Mouse (Mus musculus) midbrain, embryonic 13.5 days (tissue): ENCODE results near the gene Crk. TPM values are rescaled to one million over a fixed set of nuclear protein-coding genes. Genes with fewer than 3 reads are reported as not detected.

ENCODE experiments used
- ATAC-seq: fragments of 200-750 bp; cut with Nextera tagmentation; 2 replicates; pipeline ENCODE4 v1.8.0; 2017; ENCODE audit warnings: mild to moderate bottlenecking, moderate TSS enrichment, moderate library complexity
- H3K27ac ChIP-seq: fragments of 300-500 bp; sonication (generic); 2 replicates; pipeline ENCODE4 v1.5.1; 2015; ENCODE audit warnings: inconsistent platforms, mild to moderate bottlenecking, moderate library complexity
- H3K27me3 ChIP-seq: fragments of 300-500 bp; sonication (generic); 2 replicates; pipeline ENCODE4 v1.6.1; 2015; ENCODE audit warnings: mild to moderate bottlenecking, inconsistent platforms
- H3K36me3 ChIP-seq: fragments of 300-500 bp; sonication (generic); 2 replicates; pipeline ENCODE4 v1.6.1; 2015; ENCODE audit warnings: mild to moderate bottlenecking, inconsistent platforms
- H3K4me1 ChIP-seq: fragments of 300-500 bp; sonication (generic); replicated peaks from 2 replicates; pipeline ENCODE4 v1.6.1; 2015; ENCODE audit warnings: inconsistent platforms
- H3K4me2 ChIP-seq: fragments of 300-500 bp; sonication (generic); replicated peaks from 2 replicates; pipeline ENCODE4 v1.6.1; 2015; ENCODE audit warnings: moderate library complexity, mild to moderate bottlenecking, inconsistent platforms
- H3K4me3 ChIP-seq: fragments of 300-500 bp; sonication (generic); replicated peaks from 2 replicates; pipeline ENCODE4 v1.5.1; 2015; ENCODE audit warnings: mild to moderate bottlenecking, inconsistent platforms
- H3K9ac ChIP-seq: fragments of 300-500 bp; sonication (generic); replicated peaks from 2 replicates; pipeline ENCODE4 v1.6.1; 2015; ENCODE audit warnings: mild to moderate bottlenecking, inconsistent platforms
- H3K9me3 ChIP-seq: fragments of 300-500 bp; sonication (generic); 2 replicates; pipeline ENCODE4 v1.6.1; 2016; ENCODE audit warnings: mild to moderate bottlenecking, inconsistent platforms
- WGBS: fragments of 180-500 bp; shearing (Covaris S2); methylation state at CpG from one replicate; pipeline ENCODE4 v1.1.7; 2015; 5-methylcytosine and 5-hydroxymethylcytosine counted together
- polyA plus RNA-seq: library from polyadenylated mRNA; unstranded; fragments of >200 nt; fragmentation: Nextera tagmentation; extraction: Ambion mirVana; gene quantifications from 2 replicates; pipeline ENCODE4 v1.2.1, GENCODE M21; 2015

Gene Crk
- 129 and 130 TPM in 2 replicates for polyA plus RNA-seq

DNA sequence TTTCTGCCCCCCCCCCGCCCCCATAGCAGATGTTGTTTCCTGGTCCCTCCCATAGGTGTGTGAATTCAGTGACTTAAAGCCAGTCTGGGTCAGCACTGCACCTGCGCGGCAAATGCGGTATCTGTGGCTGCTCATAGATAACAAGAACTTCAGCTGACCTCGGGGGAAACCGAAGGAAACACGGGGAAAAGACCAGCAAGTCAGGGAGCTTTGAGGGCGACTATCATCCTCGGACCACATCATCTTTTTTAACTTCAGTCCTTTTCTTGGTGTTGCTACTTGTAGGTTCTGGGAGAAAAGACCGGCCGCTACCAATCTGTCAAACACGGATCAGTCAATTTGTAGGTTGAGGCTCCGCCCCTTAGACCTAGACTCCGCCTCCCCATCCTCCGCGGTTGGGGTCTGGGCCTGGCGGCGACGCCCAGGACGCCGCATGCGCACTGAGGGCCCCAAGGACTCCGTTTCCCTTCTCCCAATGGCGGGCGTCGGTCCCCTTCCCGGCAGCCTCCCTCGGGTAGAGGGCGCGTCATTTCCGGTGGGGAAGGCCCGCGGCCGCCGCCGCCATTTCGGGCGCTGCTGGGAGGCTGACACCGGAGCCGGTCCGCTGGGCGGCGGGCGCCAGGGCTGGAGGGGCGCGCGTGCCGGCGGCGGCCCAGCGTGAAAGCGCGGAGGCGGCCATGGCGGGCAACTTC, at the start of gene Crk:
Crk (plus strand) TSS at position 513 of the 692 bp plus-strand sequence.
- Histone ChIP-seq H3K27me3 (no peaks in the 10 kb centered on the region), H3K9ac (peak within 1 kb of the TSS; percentile 93), H3K4me3 (peak within 1 kb of the TSS; percentile 100), H3K27ac (peak within 1 kb of the TSS; percentile 93), H3K4me2 (peak within 1 kb of the TSS; percentile 93), H3K9me3 (no peaks in the 10 kb centered on the region), H3K4me1 (peaks cover 22% of the 10 kb centered on the region), H3K36me3 (peaks cover 11% of the 10 kb centered on the region)
- WGBS: under 1% methylated on average over 55 of the region's 55 CpGs
- peak; percentile 98 for ATAC-seq

DNA sequence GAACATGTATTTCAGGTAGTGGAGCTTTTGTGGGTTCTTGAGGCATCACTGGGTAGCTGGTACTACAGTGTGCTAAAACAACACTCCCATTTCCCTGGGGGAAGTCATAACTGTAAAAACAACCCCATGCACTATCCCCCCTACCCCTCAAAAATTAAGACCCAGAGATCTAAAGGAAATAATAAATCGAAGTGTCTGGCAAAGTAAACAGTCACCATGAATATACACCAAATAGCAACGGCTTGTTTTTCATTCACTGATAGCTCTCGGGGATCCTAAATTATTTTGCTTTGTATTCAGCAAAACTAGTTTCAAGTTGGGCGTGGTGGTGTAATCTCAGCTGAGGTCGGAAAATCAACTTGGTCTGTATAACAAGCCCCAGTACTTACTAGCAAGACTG, 49.0 kb upstream of the Crk start:
- Histone ChIP-seq H3K4me3 (peak overlapping the region; percentile 62), H3K4me2 (peak overlapping the region; percentile 81), H3K36me3 (peaks cover 46% of the 10 kb centered on the region), H3K27ac (peak overlapping the region; percentile 58; the same call in 1 of the 2 replicates), H3K4me1 (peaks cover 22% of the 10 kb centered on the region), H3K9me3 (no peaks in the 10 kb centered on the region), H3K27me3 (no peaks in the 10 kb centered on the region), H3K9ac (peak overlapping the region; percentile 70)
- no peak for ATAC-seq
- WGBS: 17% methylated on average over 5 of the region's 5 CpGs

DNA sequence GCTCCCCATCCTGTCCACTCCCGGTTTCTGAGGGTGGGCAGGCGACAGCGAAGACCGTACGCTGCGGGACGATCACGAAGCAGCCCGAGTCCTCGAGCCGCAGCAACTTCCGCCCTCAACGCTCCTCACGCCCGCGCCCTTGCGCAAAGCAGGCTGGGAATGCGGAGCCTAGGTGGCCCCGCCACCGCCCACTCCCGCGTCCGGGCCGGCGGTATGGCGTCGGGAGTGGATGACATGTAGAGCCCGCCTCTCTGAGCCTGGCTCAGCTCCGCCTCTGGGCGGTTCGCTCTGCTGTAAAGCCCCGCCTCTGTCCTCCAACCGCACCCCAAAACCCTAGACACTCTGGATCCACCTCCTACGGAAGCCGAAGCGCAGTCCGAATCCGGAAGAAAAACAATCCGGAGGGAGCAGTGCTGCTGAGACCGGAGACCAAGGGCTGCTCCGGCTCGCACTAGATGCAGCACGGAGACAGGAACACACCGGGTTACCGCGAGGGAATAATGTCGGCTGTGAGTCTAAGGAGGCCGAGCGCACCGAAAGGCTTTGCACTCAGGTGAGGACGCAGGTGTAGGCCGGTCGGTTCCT, 48.3 kb upstream of the Crk start, which contains the start of gene Inpp5k:
Inpp5k (plus strand) TSS at position 344 of the 585 bp plus-strand sequence.
- Histone ChIP-seq H3K9me3 (no peaks in the 10 kb centered on the region), H3K4me3 (peak within 1 kb of the TSS; percentile 62), H3K4me2 (peak within 1 kb of the TSS; percentile 81), H3K27me3 (no peaks in the 10 kb centered on the region), H3K27ac (peak within 1 kb of the TSS; percentile 58), H3K4me1 (peaks cover 22% of the 10 kb centered on the region), H3K36me3 (peaks cover 46% of the 10 kb centered on the region), H3K9ac (peak within 1 kb of the TSS; percentile 70)
- ATAC-seq: peak; percentile 100
- WGBS: under 1% methylated on average over 53 of the region's 53 CpGs

GRCm38 (mm10) chr11:75631561-75632225, 47.4 kb upstream of the Crk start:
- Histone ChIP-seq H3K27me3 (no peaks in the 10 kb centered on the region), H3K9ac (peak overlapping the region; percentile 70), H3K36me3 (peaks cover 46% of the 10 kb centered on the region), H3K4me1 (peaks cover 22% of the 10 kb centered on the region), H3K4me2 (peak overlapping the region; percentile 81), H3K9me3 (no peaks in the 10 kb centered on the region), H3K27ac (no peak overlapping the region), H3K4me3 (peak overlapping the region; percentile 62)
- no peak for ATAC-seq
- WGBS: 9% methylated on average over 13 of the region's 13 CpGs

DNA sequence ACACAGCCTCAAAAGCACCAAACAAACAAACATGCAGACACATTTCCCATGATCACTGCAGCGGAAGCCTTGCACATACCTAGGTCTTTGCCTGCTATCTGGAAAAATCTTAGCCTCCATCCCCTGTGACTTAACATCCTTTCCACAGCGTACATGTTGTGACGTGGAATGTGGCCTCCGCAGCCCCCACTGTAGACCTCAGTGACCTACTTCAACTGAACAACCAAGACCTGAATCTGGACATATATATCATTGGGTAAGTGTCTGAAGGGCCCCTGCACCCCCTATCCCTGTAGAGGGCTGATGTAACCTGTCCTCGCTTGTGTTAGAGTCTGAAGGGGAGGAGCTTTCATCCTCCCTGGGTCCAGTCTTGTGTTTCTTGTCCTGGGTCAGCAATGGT, 46.1 kb upstream of the Crk start:
- H3K36me3 ChIP-seq: peaks cover 48% of the 10 kb centered on the region
- H3K27ac ChIP-seq: no peak overlapping the region
- H3K9ac ChIP-seq: 0 out of 2 replicates have a peak overlapping the region, but pooled peaks have one; percentile 45
- H3K4me2 ChIP-seq: no peak overlapping the region
- no peak for ATAC-seq
- 97% methylated on average over 5 of the region's 5 CpGs for whole genome bisulfite sequencing
- H3K27me3 ChIP-seq: no peaks in the 10 kb centered on the region
- peaks cover 22% of the 10 kb centered on the region for H3K4me1 ChIP-seq
- no peak overlapping the region for H3K4me3 ChIP-seq
- no peaks in the 10 kb centered on the region for H3K9me3 ChIP-seq

DNA sequence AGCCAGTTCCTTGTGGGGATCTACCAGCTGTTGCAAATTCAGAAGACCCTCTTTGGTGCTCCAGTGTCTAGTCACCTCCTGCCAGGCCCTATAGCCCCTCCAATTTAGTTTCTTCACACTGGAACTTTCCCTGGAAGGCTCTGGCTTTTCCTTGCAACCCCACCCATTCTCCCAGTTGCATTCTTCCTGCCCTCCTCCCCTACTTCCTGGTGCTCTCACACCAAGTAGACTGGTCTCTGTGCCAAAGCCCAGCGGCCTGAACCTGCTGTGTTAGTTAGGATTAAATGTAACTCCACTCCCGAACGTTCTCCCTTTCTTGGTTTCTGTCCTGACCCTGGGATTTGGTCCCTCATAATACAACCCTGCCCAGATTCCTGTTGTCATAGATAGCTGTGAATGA, 44.3 kb upstream of the Crk start:
- Histone ChIP-seq H3K9me3 (no peaks in the 10 kb centered on the region), H3K4me1 (peaks cover 19% of the 10 kb centered on the region), H3K27me3 (no peaks in the 10 kb centered on the region), H3K4me3 (no peak overlapping the region), H3K9ac (no peak overlapping the region), H3K36me3 (peaks cover 45% of the 10 kb centered on the region), H3K4me2 (no peak overlapping the region), H3K27ac (no peak overlapping the region)
- ATAC-seq: no peak
- WGBS: 77% methylated on average over 3 of the region's 3 CpGs

DNA sequence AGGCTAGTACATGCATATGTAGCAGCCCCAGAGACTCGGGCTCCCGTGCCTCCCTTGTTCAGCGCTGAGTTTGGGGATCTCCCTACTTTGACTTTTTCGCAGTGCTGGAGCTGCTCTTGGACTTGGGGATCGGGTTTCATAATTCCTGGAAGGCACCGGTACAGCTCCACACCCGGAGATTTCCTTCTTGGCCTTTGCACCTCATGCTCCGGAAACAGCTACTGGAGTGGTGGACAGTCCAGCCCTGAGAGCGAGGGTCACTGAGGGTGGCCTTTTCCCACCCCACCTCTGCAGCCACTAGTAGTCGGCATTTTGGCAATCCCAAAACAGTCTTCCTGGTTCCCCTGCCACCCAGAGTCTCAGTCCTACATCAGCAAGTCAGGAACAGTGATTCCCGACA, 43.7 kb upstream of the Crk start:
- Histone ChIP-seq H3K27ac (no peak overlapping the region), H3K4me2 (no peak overlapping the region), H3K4me3 (no peak overlapping the region), H3K27me3 (no peaks in the 10 kb centered on the region), H3K36me3 (peaks cover 45% of the 10 kb centered on the region), H3K9ac (no peak overlapping the region), H3K4me1 (peaks cover 14% of the 10 kb centered on the region), H3K9me3 (no peaks in the 10 kb centered on the region)
- WGBS: 80% methylated on average over 11 of the region's 11 CpGs
- ATAC-seq: no peak

- H3K27ac ChIP-seq: no peak overlapping the region
- ATAC-seq: no peak
- H3K4me3 ChIP-seq: no peak overlapping the region
- H3K36me3 ChIP-seq: peaks cover 22% of the 10 kb centered on the region
- H3K9me3 ChIP-seq: no peaks in the 10 kb centered on the region
- H3K4me2 ChIP-seq: no peak overlapping the region
- no peak overlapping the region for H3K9ac ChIP-seq
- 93% methylated on average over 5 of the region's 5 CpGs for WGBS
- no peaks in the 10 kb centered on the region for H3K4me1 ChIP-seq
- H3K27me3 ChIP-seq: no peaks in the 10 kb centered on the region
These were observed 35.7 kb upstream of the Crk start for GRCm38 (mm10) chr11:75643323-75643722.

- Histone ChIP-seq H3K27ac (no peak overlapping the region), H3K9ac (no peak overlapping the region), H3K4me2 (no peak overlapping the region), H3K36me3 (peaks cover 22% of the 10 kb centered on the region), H3K4me3 (no peak overlapping the region), H3K4me1 (no peaks in the 10 kb centered on the region), H3K27me3 (no peaks in the 10 kb centered on the region), H3K9me3 (no peaks in the 10 kb centered on the region)
- no peak for ATAC-seq
- 85% methylated on average over 9 of the region's 9 CpGs for WGBS
These were observed 34.4 kb upstream of the Crk start for GRCm38 (mm10) chr11:75644684-75645083.

- Histone ChIP-seq H3K27ac (no peak overlapping the region), H3K9ac (no peak overlapping the region), H3K9me3 (no peaks in the 10 kb centered on the region), H3K27me3 (peaks cover 13% of the 10 kb centered on the region), H3K4me2 (no peak overlapping the region), H3K4me3 (no peak overlapping the region), H3K36me3 (peaks cover 13% of the 10 kb centered on the region), H3K4me1 (peaks cover 18% of the 10 kb centered on the region)
- 0 out of 2 replicates have a peak, but pooled peaks have one; percentile 15 for ATAC-seq
- 73% methylated on average over 6 of the region's 6 CpGs for WGBS
These were observed 31.3 kb upstream of the Crk start for GRCm38 (mm10) chr11:75647681-75648211.

- Histone ChIP-seq H3K27ac (no peak overlapping the region), H3K4me2 (no peak overlapping the region), H3K27me3 (peaks cover 27% of the 10 kb centered on the region), H3K4me3 (no peak overlapping the region), H3K9me3 (no peaks in the 10 kb centered on the region), H3K4me1 (peaks cover 29% of the 10 kb centered on the region), H3K36me3 (peaks cover 13% of the 10 kb centered on the region), H3K9ac (no peak overlapping the region)
- WGBS: 83% methylated on average over 4 of the region's 4 CpGs
- no peak for ATAC-seq
These were observed 29.9 kb upstream of the Crk start for GRCm38 (mm10) chr11:75649155-75649561.

DNA sequence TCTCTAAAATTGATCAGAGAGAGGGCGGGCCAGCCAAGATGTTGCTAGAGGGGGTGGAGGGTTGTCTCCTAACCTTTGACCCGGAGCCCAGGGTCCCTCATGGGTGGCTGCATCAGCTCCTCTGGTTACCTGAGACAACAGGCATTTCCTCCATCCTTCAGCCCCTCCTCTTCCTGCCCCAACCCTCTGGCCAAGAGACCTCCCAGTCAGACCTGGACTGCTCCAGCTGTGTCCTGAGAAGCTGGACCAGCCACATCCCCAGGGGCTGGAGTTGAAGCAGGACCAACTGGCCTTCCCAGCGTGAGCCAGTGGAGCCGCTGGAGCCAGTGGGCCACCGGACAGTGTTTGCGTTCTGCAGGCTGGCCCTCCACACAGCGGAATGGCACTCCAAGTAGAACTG, 28.7 kb upstream of the Crk start, which contains the start of gene Myo1c:
Myo1c (plus strand) TSS at position 194 of the 400 bp plus-strand sequence.
- 73% methylated on average over 7 of the region's 7 CpGs for WGBS
- peak within 1 kb of the TSS; percentile 11; the same call in 1 of the 2 replicates for H3K27ac ChIP-seq

More for the DNA sequence above, 28.7 kb upstream of the Crk start, which contains the start of gene Myo1c:
- Histone ChIP-seq H3K9ac (peak within 1 kb of the TSS; percentile 71), H3K4me1 (peaks cover 37% of the 10 kb centered on the region), H3K4me2 (peak within 1 kb of the TSS; percentile 81), H3K27me3 (peaks cover 38% of the 10 kb centered on the region), H3K4me3 (peak within 1 kb of the TSS; percentile 55), H3K36me3 (peaks cover 4% of the 10 kb centered on the region), H3K9me3 (no peaks in the 10 kb centered on the region)
- no peak for ATAC-seq
